Mouse (Mus musculus): ENCODE results near the gene Zfand3. TPM values are rescaled to one million over a fixed set of nuclear protein-coding genes. Genes with fewer than 3 reads are reported as not detected.

Zfand3 gene
- polyA plus RNA-seq, 1 experiment = 138 TPM

DNA sequence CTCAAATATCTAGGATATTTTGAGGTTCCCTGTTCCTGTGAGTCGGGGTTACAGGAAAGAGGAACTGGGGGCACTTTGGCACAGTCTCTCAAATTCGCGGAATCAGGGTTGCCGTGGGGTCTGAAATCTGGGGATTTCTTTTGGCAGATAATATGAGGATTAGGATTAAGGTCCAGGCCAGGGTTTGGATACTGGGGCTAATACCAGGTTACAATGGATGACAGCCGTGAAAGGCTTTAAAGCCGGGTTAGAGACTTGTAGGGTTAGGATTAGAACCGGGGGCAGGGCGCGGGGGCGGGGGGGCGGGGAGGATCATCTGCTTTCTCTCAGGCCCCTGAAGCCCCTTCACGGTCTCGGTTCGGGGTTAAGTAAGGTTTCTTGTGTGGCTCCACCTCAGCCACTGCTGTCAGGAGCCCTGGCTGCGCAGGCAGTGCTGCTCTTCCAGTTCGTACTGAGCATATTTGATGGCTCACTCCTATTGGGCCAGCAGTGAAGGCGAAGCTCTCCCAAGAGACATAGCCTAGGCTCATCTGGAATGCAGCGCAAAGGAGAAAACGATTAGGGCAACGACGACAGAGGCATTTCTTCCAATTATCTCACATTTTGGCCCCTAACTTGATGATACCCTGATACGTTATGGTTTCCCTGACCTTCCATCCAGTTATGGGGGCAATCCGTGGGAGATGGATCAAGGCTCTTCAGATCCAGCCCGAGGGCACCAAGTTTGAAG lies 5.8 kb upstream of the Zfand3 start:
- no peak overlapping the region for H3K4me2 ChIP-seq (ENCODE audit: low read depth)

DNA sequence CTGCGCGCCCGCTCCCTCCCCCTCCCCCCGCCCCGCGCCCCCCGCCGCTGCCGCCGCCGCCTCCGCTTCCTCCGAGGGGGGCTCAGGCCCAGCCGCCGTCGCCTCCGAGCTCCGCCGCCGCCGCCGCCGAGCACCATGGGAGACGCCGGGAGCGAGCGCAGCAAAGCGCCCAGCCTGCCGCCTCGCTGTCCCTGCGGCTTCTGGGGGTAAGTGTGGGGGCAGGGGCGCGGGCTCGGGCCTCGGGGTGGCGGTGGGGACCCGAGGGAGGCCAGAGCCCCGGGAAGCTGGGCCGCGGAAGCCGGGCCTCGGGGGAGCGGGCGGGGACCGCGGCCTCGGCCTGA lies 540 bp downstream of the Zfand3 start:
- TF ChIP-seq USF1 (IDR thresholded peaks at IDR 0.05; ENCODE audit: low read depth) (no peak), POLR2A (IDR thresholded peaks at IDR 0.05; ENCODE audit: insufficient read length, low read depth) (no peak), CEBPB (IDR thresholded peaks at IDR 0.05; ENCODE audit: insufficient read depth, poor library complexity, severe bottlenecking) (no peak), TCF3 (IDR thresholded peaks at IDR 0.05; ENCODE audit: insufficient read length, low read depth) (no peak), REST (IDR thresholded peaks at IDR 0.05; ENCODE audit: insufficient read depth, insufficient read length) (no peak), E2F4 (IDR thresholded peaks at IDR 0.05; ENCODE audit: insufficient read depth) (no peak), MYOD1 (IDR thresholded peaks at IDR 0.05; ENCODE audit: control insufficient read depth in 1 of 3, insufficient read length in 2 of 3, low read depth in 2 of 3) (no peak)
- H3K4me3 ChIP-seq = peak overlapping the region; percentile 63
- peaks cover 48% of the 10 kb centered on the region for H3K79me2 ChIP-seq (ENCODE audit: control insufficient read depth, insufficient read depth)

More for the DNA sequence above, 5.8 kb upstream of the Zfand3 start:
- TF ChIP-seq POLR2AphosphoS2 (IDR thresholded peaks at IDR 0.05; ENCODE audit: insufficient read length, low read depth) (no peak), MYOD1 (IDR thresholded peaks at IDR 0.05; ENCODE audit: control insufficient read depth in 1 of 3, insufficient read length in 2 of 3, low read depth in 2 of 3) (no peak), USF1 (IDR thresholded peaks at IDR 0.05; ENCODE audit: low read depth) (no peak), TCF3 (IDR thresholded peaks at IDR 0.05; ENCODE audit: insufficient read length, low read depth) (no peak), E2F4 (IDR thresholded peaks at IDR 0.05; ENCODE audit: insufficient read depth) (no peak), CEBPB (IDR thresholded peaks at IDR 0.05; ENCODE audit: insufficient read depth, poor library complexity, severe bottlenecking) (no peak), TCF12 (IDR thresholded peaks at IDR 0.05; ENCODE audit: insufficient read depth, poor library complexity, severe bottlenecking) (no peak), MAX (IDR thresholded peaks at IDR 0.05; ENCODE audit: low read depth) (no peak), MYOG (IDR thresholded peaks at IDR 0.05; ENCODE audit: control insufficient read depth in 1 of 3, insufficient read depth in 1 of 3, insufficient read length in 2 of 3, low read depth in 2 of 3) (no peak), SRF (IDR thresholded peaks at IDR 0.05; ENCODE audit: control insufficient read depth, insufficient read length, low read depth) (no peak), REST (IDR thresholded peaks at IDR 0.05; ENCODE audit: insufficient read depth, insufficient read length) (no peak), POLR2A (IDR thresholded peaks at IDR 0.05; ENCODE audit: insufficient read length, low read depth) (no peak)
- Histone ChIP-seq H3ac (ENCODE audit: control insufficient read depth, insufficient read length) (no peak overlapping the region), H3K27me3 (ENCODE audit: control insufficient read depth, insufficient read depth, insufficient read length) (no peaks in the 10 kb centered on the region), H3K79me2 (ENCODE audit: control insufficient read depth, insufficient read depth) (no peaks in the 10 kb centered on the region), H3K36me3 (ENCODE audit: control insufficient read depth, insufficient read depth) (no peaks in the 10 kb centered on the region), H3K4me3 (no peak overlapping the region)

DNA sequence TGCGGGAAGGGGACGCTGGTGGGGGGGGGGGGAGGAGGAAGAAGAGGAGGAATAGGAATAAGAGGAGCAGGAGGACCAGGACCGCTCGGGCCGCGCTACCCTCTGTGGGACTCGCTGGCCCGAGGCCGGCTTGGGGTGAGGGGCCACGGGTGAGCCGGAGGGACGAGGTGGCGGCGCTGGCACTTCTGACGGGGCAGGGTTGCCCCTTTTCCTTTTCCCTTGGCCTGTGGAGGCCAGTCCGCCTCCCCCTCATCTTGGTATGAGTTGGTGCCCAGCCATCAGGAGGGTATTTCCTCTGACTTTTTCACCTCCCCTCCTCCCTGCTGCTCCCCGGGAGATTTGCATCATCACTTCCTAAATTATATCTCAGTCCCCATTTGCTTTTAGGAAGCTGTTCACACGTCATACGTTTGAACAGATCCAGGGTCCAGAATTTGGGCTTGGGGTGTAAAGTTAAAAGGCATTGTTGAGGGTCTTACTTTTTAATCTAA lies 963 bp downstream of the Zfand3 start:
- Histone ChIP-seq H3K4me2 (ENCODE audit: low read depth) (peak overlapping the region; percentile 75), H3K79me2 (ENCODE audit: control insufficient read depth, insufficient read depth) (peaks cover 53% of the 10 kb centered on the region), H3K36me3 (ENCODE audit: control insufficient read depth, insufficient read depth) (no peaks in the 10 kb centered on the region), H3K4me3 (peak overlapping the region; percentile 63), H3ac (ENCODE audit: control insufficient read depth, insufficient read length) (peak overlapping the region; percentile 71), H3K27me3 (ENCODE audit: control insufficient read depth, insufficient read depth, insufficient read length) (no peaks in the 10 kb centered on the region)
- TF ChIP-seq SRF (IDR thresholded peaks at IDR 0.05; ENCODE audit: control insufficient read depth, insufficient read length, low read depth) (no peak), CEBPB (IDR thresholded peaks at IDR 0.05; ENCODE audit: insufficient read depth, poor library complexity, severe bottlenecking) (peak; percentile 32; the same call in 1 of the 2 replicates), POLR2AphosphoS2 (IDR thresholded peaks at IDR 0.05; ENCODE audit: insufficient read length, low read depth) (peak; percentile 25), MYOD1 (IDR thresholded peaks at IDR 0.05; ENCODE audit: control insufficient read depth in 1 of 3, insufficient read length in 2 of 3, low read depth in 2 of 3) (no peak)

More for the DNA sequence above, 540 bp downstream of the Zfand3 start:
- peak overlapping the region; percentile 71 for H3ac ChIP-seq (ENCODE audit: control insufficient read depth, insufficient read length)
- H3K4me2 ChIP-seq (ENCODE audit: low read depth) = no peak overlapping the region
- H3K36me3 ChIP-seq (ENCODE audit: control insufficient read depth, insufficient read depth) = no peaks in the 10 kb centered on the region
- no peaks in the 10 kb centered on the region for H3K27me3 ChIP-seq (ENCODE audit: control insufficient read depth, insufficient read depth, insufficient read length)

DNA sequence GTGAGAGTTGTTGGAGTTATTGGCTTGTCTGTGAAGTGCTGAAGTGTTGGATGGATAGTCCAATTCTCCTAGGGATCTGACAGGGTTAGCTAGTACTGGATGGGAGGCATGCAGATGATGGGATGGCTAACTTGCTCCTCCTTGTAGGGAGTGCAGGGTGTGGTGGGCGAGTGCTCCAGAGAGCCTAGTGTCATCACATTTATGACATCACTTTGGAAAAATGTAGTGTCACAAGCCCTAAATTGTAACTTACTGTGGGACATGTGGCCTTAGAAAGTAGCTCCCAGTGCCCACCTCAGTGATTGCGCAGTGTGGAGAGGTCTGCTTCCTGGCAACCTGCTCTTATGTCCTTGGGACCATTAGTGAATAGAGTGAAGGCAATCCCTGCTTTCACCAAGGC lies 2.3 kb downstream of the Zfand3 start:
- H3K4me2 ChIP-seq (ENCODE audit: low read depth) = peak overlapping the region; percentile 75
- H3ac ChIP-seq (ENCODE audit: control insufficient read depth, insufficient read length) = no peak overlapping the region
- H3K27me3 ChIP-seq (ENCODE audit: control insufficient read depth, insufficient read depth, insufficient read length) = no peaks in the 10 kb centered on the region
- peaks cover 66% of the 10 kb centered on the region for H3K79me2 ChIP-seq (ENCODE audit: control insufficient read depth, insufficient read depth)
- no peaks in the 10 kb centered on the region for H3K36me3 ChIP-seq (ENCODE audit: control insufficient read depth, insufficient read depth)
- TF ChIP-seq MAX (IDR thresholded peaks at IDR 0.05; ENCODE audit: low read depth) = no peak
- no peak for TF ChIP-seq POLR2AphosphoS2 (IDR thresholded peaks at IDR 0.05; ENCODE audit: insufficient read length, low read depth)
- no peak for TF ChIP-seq CEBPB (IDR thresholded peaks at IDR 0.05; ENCODE audit: insufficient read depth, poor library complexity, severe bottlenecking)
- no peak for TF ChIP-seq E2F4 (IDR thresholded peaks at IDR 0.05; ENCODE audit: insufficient read depth)
- no peak for TF ChIP-seq REST (IDR thresholded peaks at IDR 0.05; ENCODE audit: insufficient read depth, insufficient read length)
- no peak for TF ChIP-seq TCF3 (IDR thresholded peaks at IDR 0.05; ENCODE audit: insufficient read length, low read depth)
- no peak for TF ChIP-seq POLR2A (IDR thresholded peaks at IDR 0.05; ENCODE audit: insufficient read length, low read depth)
- TF ChIP-seq MYOG (IDR thresholded peaks at IDR 0.05; ENCODE audit: control insufficient read depth in 1 of 3, insufficient read depth in 1 of 3, insufficient read length in 2 of 3, low read depth in 2 of 3) = no peak
- no peak for TF ChIP-seq TCF12 (IDR thresholded peaks at IDR 0.05; ENCODE audit: insufficient read depth, poor library complexity, severe bottlenecking)
- H3K4me3 ChIP-seq = peak overlapping the region; percentile 63

DNA sequence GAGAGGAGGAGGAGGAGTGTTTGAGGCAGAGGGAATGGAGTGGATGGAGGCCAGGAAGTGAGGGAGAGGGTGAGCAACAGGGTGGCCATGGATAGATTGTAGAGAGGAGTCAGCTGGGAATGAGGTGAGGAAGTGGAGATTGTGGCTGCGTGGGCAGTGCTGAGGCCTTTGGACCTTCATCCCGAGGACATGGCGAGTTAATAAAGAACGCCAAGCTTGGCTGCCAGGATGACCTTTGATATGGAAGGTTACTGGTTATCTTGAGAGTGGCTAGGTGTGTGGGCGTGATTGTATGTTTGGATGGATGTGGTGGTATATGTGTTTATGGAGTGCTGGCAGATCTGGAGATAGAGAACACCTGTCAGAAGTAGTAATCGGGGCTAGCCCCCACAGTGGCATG lies 3.4 kb downstream of the Zfand3 start:
- no peaks in the 10 kb centered on the region for H3K36me3 ChIP-seq (ENCODE audit: control insufficient read depth, insufficient read depth)
- peak overlapping the region; percentile 75 for H3K4me2 ChIP-seq (ENCODE audit: low read depth)
- H3K79me2 ChIP-seq (ENCODE audit: control insufficient read depth, insufficient read depth) = peaks cover 76% of the 10 kb centered on the region
- H3K27me3 ChIP-seq (ENCODE audit: control insufficient read depth, insufficient read depth, insufficient read length) = no peaks in the 10 kb centered on the region
- H3K4me3 ChIP-seq = no peak overlapping the region
- H3ac ChIP-seq (ENCODE audit: control insufficient read depth, insufficient read length) = no peak overlapping the region
- TF ChIP-seq TCF3 (IDR thresholded peaks at IDR 0.05; ENCODE audit: insufficient read length, low read depth) (no peak), MYOD1 (IDR thresholded peaks at IDR 0.05; ENCODE audit: control insufficient read depth in 1 of 3, insufficient read length in 2 of 3, low read depth in 2 of 3) (peak in 1 of 3 experiments; percentile 54)
